Mouse (Mus musculus): ENCODE data around the gene Mapre3. TPM values are rescaled to one million over a fixed set of nuclear protein-coding genes. Genes with fewer than 3 reads are reported as not detected.

The Mapre3 gene
- 34.1 and 38.2 TPM in 2 replicates for polyA plus RNA-seq (2014; fragmentation: Nextera tagmentation; extraction: Ambion mirVana)

DNA sequence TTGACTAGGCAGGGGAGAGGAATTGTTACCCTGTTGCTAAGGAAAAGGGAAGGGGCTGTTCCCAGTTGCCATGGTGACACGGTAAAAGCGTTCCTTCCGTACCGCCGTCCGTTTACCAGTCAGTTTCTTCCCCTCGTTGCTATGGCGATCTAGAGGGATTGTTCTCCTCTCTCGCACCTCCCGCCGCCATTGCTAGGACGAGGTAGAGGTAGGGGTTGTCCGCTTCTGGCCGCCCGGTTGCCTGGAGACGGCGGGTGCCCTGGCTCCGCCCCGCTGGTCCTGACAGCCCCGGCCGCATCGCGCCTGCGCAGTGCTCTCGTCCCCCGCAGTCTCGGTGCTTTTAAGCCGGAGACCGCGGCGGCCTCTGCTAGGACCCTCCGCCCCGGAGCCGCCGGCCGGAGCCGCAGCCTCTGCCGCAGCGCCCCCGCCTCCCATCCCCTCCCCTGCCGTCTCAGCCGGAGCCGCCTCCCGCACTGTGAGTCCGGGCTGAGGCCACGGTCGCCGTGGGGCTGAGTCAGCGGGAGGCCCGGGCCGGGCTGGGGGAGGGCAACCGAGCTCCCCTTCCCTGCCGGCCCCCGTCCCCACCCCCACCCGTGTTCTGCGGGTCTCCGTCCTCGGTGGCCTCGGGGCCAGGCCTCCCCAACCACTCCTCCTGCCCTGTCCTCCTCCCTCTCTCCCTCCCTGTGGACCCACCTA is at the start of gene Mapre3:
Gene Mapre3, plus strand, starts transcription at position 218 of the 696 bp plus-strand sequence.
- peak within 1 kb of the TSS; percentile 89 for H3K27ac ChIP-seq (ENCODE audit: low read depth, low read length)
- ATAC-seq (ENCODE audit: low FRiP score) (peak; percentile 98), DNase-seq (ENCODE audit: low spot score) (peak; percentile 98)
- no peaks in the 10 kb centered on the region for H3K9me3 ChIP-seq (ENCODE audit: control insufficient read depth, low read length)
- H3K4me2 ChIP-seq (replicated peaks; ENCODE audit: low read depth, low read length) = peak within 1 kb of the TSS; percentile 64
- H3K36me3 ChIP-seq (ENCODE audit: control insufficient read depth, insufficient read depth, low read length) = no peaks in the 10 kb centered on the region
- WGBS = under 1% methylated on average over 41 of the region's 59 CpGs
- peak within 1 kb of the TSS; percentile 77 for H3K4me3 ChIP-seq (ENCODE audit: low read depth, low read length)
- H3K27me3 ChIP-seq (ENCODE audit: control insufficient read depth, insufficient read depth, low read length) = no peaks in the 10 kb centered on the region
- peaks cover 8% of the 10 kb centered on the region; the same call in 1 of the 2 replicates for H3K4me1 ChIP-seq (replicated peaks; ENCODE audit: control insufficient read depth, insufficient read depth, low read length)
- H3K9ac ChIP-seq (ENCODE audit: low read depth, low read length) = peak within 1 kb of the TSS; percentile 85

DNA sequence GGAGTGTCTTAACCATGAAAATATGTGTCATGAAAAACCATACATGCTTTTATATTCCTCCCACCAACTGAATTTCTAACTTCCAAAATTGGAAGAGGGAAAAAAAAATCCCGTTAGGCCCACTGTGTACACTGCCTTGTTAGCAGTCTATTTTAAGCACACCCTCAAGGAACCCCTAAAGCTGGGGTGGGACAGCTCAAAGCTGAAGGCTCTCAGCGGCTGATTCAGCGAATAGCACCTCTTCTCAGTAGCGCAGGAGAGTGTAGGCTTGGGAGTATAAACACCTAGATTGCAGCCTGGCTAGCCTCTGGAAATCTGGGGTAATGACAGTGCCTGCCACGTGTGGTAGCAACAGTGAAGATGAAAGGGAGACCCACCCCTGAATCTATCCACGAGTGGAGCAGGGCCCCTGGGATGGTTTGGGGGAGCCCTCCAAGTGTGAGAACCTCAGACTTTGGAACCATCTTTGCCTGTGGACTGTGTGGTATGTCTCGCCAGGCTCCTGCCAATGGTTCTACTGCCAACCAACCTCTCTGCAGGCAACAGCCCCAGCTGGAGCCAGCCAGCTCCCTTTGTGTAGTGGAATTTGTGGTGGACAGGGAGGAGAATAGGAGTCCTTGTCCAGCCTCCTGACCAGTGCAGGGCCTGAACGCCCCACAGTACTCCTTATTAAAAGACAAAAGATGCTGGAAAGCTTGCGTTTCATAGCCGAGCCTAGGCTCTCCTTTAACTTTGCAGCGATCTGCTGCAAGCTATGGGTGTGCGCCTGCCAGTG is 48.7 kb upstream of the Mapre3 start:
- peaks cover 2% of the 10 kb centered on the region; the same call in 1 of the 2 replicates for H3K36me3 ChIP-seq (ENCODE audit: control insufficient read depth, insufficient read depth, low read length)
- DNase-seq (ENCODE audit: low spot score) (no peak), ATAC-seq (ENCODE audit: low FRiP score) (no peak)
- no peak overlapping the region for H3K4me3 ChIP-seq (ENCODE audit: low read depth, low read length)
- 74% methylated on average over 12 of the region's 12 CpGs for WGBS
- H3K9ac ChIP-seq (ENCODE audit: low read depth, low read length) = no peak overlapping the region
- H3K4me1 ChIP-seq (replicated peaks; ENCODE audit: control insufficient read depth, insufficient read depth, low read length) = peaks cover 22% of the 10 kb centered on the region
- H3K4me2 ChIP-seq (replicated peaks; ENCODE audit: low read depth, low read length) = no peak overlapping the region
- no peaks in the 10 kb centered on the region for H3K9me3 ChIP-seq (ENCODE audit: control insufficient read depth, low read length)
- H3K27me3 ChIP-seq (ENCODE audit: control insufficient read depth, insufficient read depth, low read length) = no peaks in the 10 kb centered on the region
- H3K27ac ChIP-seq (ENCODE audit: low read depth, low read length) = no peak overlapping the region

DNA sequence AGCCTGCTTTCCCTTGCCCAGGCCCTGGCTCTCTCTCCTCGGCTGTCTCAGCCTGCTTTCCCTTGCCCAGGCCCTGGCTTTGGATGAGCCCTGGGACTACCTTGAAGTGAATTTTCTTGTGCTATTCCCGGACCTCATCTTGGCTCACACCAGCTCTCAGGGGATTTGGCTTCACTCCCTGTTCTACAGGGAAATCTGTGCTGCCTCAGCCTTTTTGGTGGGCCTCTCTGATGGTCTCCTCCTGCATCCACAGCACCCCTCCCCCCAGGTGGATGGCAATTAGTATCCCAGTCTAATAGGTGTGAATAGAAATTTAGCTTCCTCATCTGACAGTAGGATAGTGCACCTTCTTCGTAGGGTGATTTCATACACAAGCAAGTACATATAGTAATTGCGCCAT is 46.4 kb upstream of the Mapre3 start:
- Histone ChIP-seq H3K27ac (ENCODE audit: low read depth, low read length) (0 out of 2 replicates have a peak overlapping the region, but pooled peaks have one; percentile 7), H3K4me3 (ENCODE audit: low read depth, low read length) (no peak overlapping the region), H3K4me1 (replicated peaks; ENCODE audit: control insufficient read depth, insufficient read depth, low read length) (peaks cover 16% of the 10 kb centered on the region), H3K27me3 (ENCODE audit: control insufficient read depth, insufficient read depth, low read length) (no peaks in the 10 kb centered on the region), H3K4me2 (replicated peaks; ENCODE audit: low read depth, low read length) (no peak overlapping the region), H3K9ac (ENCODE audit: low read depth, low read length) (no peak overlapping the region), H3K36me3 (ENCODE audit: control insufficient read depth, insufficient read depth, low read length) (peaks cover 2% of the 10 kb centered on the region; the same call in 1 of the 2 replicates), H3K9me3 (ENCODE audit: control insufficient read depth, low read length) (no peaks in the 10 kb centered on the region)
- ATAC-seq (ENCODE audit: low FRiP score) (no peak), DNase-seq (ENCODE audit: low spot score) (no peak)
- WGBS = 84% methylated on average over 4 of the region's 4 CpGs

DNA sequence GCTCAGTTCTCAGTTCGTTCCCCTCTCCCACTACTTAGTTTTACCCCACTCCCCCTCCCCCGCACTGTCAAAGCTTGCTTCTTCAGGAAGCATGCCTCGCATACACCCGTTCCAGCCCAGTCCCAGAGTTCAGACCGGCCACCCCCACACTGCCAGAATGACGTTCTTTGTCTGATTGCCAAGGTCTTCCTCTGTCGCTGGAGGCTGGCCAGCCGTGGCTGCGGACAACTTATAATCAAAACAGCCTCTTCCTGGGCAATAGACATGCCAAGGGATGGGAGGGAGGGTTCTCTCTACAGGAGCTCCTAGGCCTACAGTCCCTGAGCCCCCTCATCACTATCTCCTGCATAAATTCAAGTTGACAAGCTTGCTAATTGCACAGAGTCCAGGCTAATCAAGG is 45.8 kb upstream of the Mapre3 start:
- peaks cover 2% of the 10 kb centered on the region; the same call in 1 of the 2 replicates for H3K36me3 ChIP-seq (ENCODE audit: control insufficient read depth, insufficient read depth, low read length)
- H3K4me1 ChIP-seq (replicated peaks; ENCODE audit: control insufficient read depth, insufficient read depth, low read length) = peaks cover 12% of the 10 kb centered on the region
- H3K9ac ChIP-seq (ENCODE audit: low read depth, low read length) = no peak overlapping the region
- 36% methylated on average over 9 of the region's 9 CpGs for WGBS
- H3K9me3 ChIP-seq (ENCODE audit: control insufficient read depth, low read length) = no peaks in the 10 kb centered on the region
- ATAC-seq (ENCODE audit: low FRiP score) (peak; percentile 30; the same call in 1 of the 2 replicates), DNase-seq (ENCODE audit: low spot score) (no peak)
- H3K4me2 ChIP-seq (replicated peaks; ENCODE audit: low read depth, low read length) = no peak overlapping the region
- peak overlapping the region; percentile 6; the same call in 1 of the 2 replicates for H3K27ac ChIP-seq (ENCODE audit: low read depth, low read length)
- no peak overlapping the region for H3K4me3 ChIP-seq (ENCODE audit: low read depth, low read length)
- no peaks in the 10 kb centered on the region for H3K27me3 ChIP-seq (ENCODE audit: control insufficient read depth, insufficient read depth, low read length)

DNA sequence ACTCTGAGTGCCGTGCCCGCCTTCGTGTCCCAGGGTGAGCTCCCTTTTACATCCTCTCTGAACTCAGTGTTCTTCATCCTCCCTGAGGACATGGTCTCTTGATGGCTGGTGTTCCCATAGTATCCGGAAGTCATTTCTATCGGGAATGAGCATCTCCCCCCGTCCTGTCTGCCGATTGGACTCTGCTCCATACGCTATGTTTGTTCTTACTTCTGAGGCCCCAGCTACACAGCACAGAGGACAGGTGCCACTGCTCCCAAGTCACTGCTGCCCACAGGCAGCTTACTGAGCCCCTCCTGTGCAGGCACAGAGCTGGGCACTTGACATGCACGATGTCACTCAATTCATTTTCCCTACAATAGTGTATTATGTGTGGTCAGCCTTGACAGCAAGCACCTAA is 45.4 kb upstream of the Mapre3 start:
- Histone ChIP-seq H3K4me3 (ENCODE audit: low read depth, low read length) (no peak overlapping the region), H3K9ac (ENCODE audit: low read depth, low read length) (no peak overlapping the region), H3K4me2 (replicated peaks; ENCODE audit: low read depth, low read length) (no peak overlapping the region), H3K27me3 (ENCODE audit: control insufficient read depth, insufficient read depth, low read length) (no peaks in the 10 kb centered on the region), H3K36me3 (ENCODE audit: control insufficient read depth, insufficient read depth, low read length) (peaks cover 2% of the 10 kb centered on the region; the same call in 1 of the 2 replicates), H3K27ac (ENCODE audit: low read depth, low read length) (0 out of 2 replicates have a peak overlapping the region, but pooled peaks have one; percentile 11), H3K4me1 (replicated peaks; ENCODE audit: control insufficient read depth, insufficient read depth, low read length) (peaks cover 10% of the 10 kb centered on the region), H3K9me3 (ENCODE audit: control insufficient read depth, low read length) (no peaks in the 10 kb centered on the region)
- WGBS = 81% methylated on average over 9 of the region's 9 CpGs
- no peak for ATAC-seq (ENCODE audit: low FRiP score)
- DNase-seq (ENCODE audit: low spot score) = no peak

DNA sequence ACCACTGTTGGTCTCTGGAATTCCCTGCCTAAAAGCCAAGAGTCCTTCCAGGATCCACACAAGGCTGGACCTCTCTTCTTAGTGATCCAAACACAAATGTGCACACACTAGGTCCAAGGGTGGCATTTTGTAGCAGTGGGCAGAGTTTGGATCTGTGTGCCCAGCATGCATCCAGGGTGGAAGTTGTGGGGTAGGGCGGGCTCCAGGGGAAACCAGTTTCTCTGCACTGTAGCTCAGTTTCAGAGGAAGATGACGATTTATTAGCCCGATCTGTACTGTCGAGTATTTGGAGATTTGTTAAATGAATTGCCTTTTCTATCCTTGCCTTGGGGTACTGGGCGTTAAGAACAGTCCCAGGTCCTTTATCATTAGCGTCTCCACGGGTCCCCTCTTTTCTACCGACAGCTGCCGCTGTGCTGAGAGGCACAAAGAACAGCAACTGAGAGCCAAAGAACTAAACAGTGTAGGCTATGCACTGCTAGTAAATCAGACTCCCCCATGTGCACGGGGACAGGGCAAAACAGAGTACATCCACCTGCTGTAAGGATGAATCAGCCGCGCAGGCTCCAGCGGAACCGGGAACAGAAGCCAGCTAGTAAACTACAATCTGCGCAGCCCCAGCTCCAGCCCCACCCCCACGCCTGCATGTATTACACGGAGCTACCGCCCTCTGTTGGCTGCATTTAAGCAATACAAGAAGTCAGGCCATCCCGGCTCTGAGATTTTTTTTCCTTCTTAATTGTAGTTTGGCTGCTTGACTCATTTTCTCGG is 39.7 kb upstream of the Mapre3 start:
- WGBS = 11% methylated on average over 20 of the region's 20 CpGs
- Histone ChIP-seq H3K9me3 (ENCODE audit: control insufficient read depth, low read length) (no peaks in the 10 kb centered on the region), H3K36me3 (ENCODE audit: control insufficient read depth, insufficient read depth, low read length) (0 out of 2 replicates have a peak, but pooled peaks cover 5% of the 10 kb centered on the region), H3K27ac (ENCODE audit: low read depth, low read length) (0 out of 2 replicates have a peak overlapping the region, but pooled peaks have one; percentile 25), H3K4me3 (ENCODE audit: low read depth, low read length) (0 out of 2 replicates have a peak overlapping the region, but pooled peaks have one; percentile 12), H3K9ac (ENCODE audit: low read depth, low read length) (peak overlapping the region; percentile 42), H3K4me2 (replicated peaks; ENCODE audit: low read depth, low read length) (peak overlapping the region; percentile 39), H3K27me3 (ENCODE audit: control insufficient read depth, insufficient read depth, low read length) (no peaks in the 10 kb centered on the region), H3K4me1 (replicated peaks; ENCODE audit: control insufficient read depth, insufficient read depth, low read length) (no peaks in the 10 kb centered on the region)
- peak; percentile 93 for DNase-seq (ENCODE audit: low spot score)
- peak; percentile 74; the same call in 1 of the 2 replicates for ATAC-seq (ENCODE audit: low FRiP score)

DNA sequence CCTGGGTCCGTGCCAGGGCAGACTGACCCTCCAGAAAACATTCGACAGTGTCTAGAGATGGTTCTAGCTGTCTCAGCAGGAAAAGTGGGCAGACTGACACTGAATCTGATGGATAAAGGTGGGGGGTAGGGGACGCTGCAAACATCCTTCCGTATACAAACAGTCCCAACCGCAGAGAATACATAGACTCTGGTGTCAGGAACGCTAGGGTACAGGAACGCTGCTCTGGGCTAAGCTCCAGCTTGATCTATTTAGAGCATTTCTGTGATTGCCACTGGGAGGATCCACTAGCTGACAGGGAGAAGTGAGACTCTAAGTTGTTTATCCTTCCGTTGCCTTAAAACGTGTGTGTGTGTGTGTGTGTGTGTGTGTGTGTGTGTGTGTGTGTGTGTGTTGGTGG is 33.7 kb upstream of the Mapre3 start:
- Histone ChIP-seq H3K4me3 (ENCODE audit: low read depth, low read length) (no peak overlapping the region), H3K27me3 (ENCODE audit: control insufficient read depth, insufficient read depth, low read length) (no peaks in the 10 kb centered on the region), H3K27ac (ENCODE audit: low read depth, low read length) (no peak overlapping the region), H3K4me2 (replicated peaks; ENCODE audit: low read depth, low read length) (no peak overlapping the region), H3K9ac (ENCODE audit: low read depth, low read length) (no peak overlapping the region), H3K4me1 (replicated peaks; ENCODE audit: control insufficient read depth, insufficient read depth, low read length) (no peaks in the 10 kb centered on the region), H3K9me3 (ENCODE audit: control insufficient read depth, low read length) (no peaks in the 10 kb centered on the region), H3K36me3 (ENCODE audit: control insufficient read depth, insufficient read depth, low read length) (peaks cover 18% of the 10 kb centered on the region)
- WGBS = 84% methylated on average over 9 of the region's 9 CpGs
- no peak for DNase-seq (ENCODE audit: low spot score)
- no peak for ATAC-seq (ENCODE audit: low FRiP score)

DNA sequence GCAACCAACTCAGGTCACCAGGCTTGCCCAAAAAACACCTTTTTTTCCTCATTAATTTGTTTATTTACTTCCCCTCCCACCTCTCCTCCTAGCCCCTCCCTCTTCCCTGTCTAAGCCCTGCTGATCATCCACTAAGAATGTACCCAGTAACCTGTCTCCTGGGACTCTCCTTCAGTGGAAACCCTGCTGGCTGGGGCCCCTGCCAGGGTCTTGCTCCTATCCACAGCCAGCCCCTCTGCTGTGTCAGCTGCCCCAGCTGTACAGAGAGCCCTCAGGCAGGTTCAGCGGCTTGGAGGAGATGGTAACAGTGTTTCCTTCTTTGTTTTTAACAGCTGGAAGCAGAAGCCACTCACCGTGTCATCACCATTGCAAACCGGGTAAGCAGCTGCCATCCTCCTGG is 33.3 kb upstream of the Mapre3 start:
- no peak overlapping the region for H3K27ac ChIP-seq (ENCODE audit: low read depth, low read length)
- H3K4me1 ChIP-seq (replicated peaks; ENCODE audit: control insufficient read depth, insufficient read depth, low read length) = no peaks in the 10 kb centered on the region
- no peak overlapping the region for H3K9ac ChIP-seq (ENCODE audit: low read depth, low read length)
- no peak for DNase-seq (ENCODE audit: low spot score)
- H3K4me2 ChIP-seq (replicated peaks; ENCODE audit: low read depth, low read length) = no peak overlapping the region
- WGBS = 58% methylated on average over 3 of the region's 3 CpGs
- H3K9me3 ChIP-seq (ENCODE audit: control insufficient read depth, low read length) = no peaks in the 10 kb centered on the region
- ATAC-seq (ENCODE audit: low FRiP score) = no peak
- H3K4me3 ChIP-seq (ENCODE audit: low read depth, low read length) = no peak overlapping the region
- no peaks in the 10 kb centered on the region for H3K27me3 ChIP-seq (ENCODE audit: control insufficient read depth, insufficient read depth, low read length)
- peaks cover 18% of the 10 kb centered on the region for H3K36me3 ChIP-seq (ENCODE audit: control insufficient read depth, insufficient read depth, low read length)

All from hindbrain, embryonic 11.5 days (tissue).